Mouse (Mus musculus) granulocyte monocyte progenitor cell, adult 5-6 weeks (primary cell): Measurements from ENCODE around the gene Adprhl1. TPM values are rescaled to one million over a fixed set of nuclear protein-coding genes. Genes with fewer than 3 reads are reported as not detected.

ENCODE experiments used
- total RNA-seq, 2 experiments: library from RNA; stranded (forward) in 1 of 2; stranded (reverse) in 1 of 2; fragments of 200-712, 200-1000 nt in 1 of 2; fragments of >200 nt in 1 of 2; fragmentation: Nextera tagmentation in 1 of 2; gene quantifications; 2 replicates each; pipeline ENCODE4 v1.2.3; 2014 to 2017

The Adprhl1 gene
- total RNA-seq, 2 experiments from 2014 or later, result not detected

Other genes starting within 250 kb of the Adprhl1 start
- gene F7, start 228.1 kb downstream of the Adprhl1 start, total RNA-seq (2014; fragmentation: Nextera tagmentation), result 1.3 TPM in 1 of 2 replicates, not detected in the other
- 0.46 and 1.0 TPM in 2 replicates for gene F7, start 228.1 kb downstream of the Adprhl1 start, total RNA-seq (2017)
- 27.7 and 33.4 TPM in 2 replicates for gene F10, start 216.9 kb downstream of the Adprhl1 start, total RNA-seq (2014; fragmentation: Nextera tagmentation)
- 21.3 and 23.1 TPM in 2 replicates for gene F10, start 216.9 kb downstream of the Adprhl1 start, total RNA-seq (2017)
- not detected in 2 replicates for gene Proz, start 193.2 kb downstream of the Adprhl1 start, total RNA-seq (2014; fragmentation: Nextera tagmentation)
- gene Proz, start 193.2 kb downstream of the Adprhl1 start, total RNA-seq (2017), result 0.09 and 0.21 TPM in 2 replicates
- 26.4 and 28.0 TPM in 2 replicates for gene Pcid2, start 148.7 kb downstream of the Adprhl1 start, total RNA-seq (2014; fragmentation: Nextera tagmentation)
- gene Pcid2, start 148.7 kb downstream of the Adprhl1 start, total RNA-seq (2017), result 17.1 and 20.2 TPM in 2 replicates
- gene Cul4a, start 148.5 kb downstream of the Adprhl1 start, total RNA-seq (2014; fragmentation: Nextera tagmentation), result 69.2 and 91.5 TPM in 2 replicates
- 76.6 and 97.6 TPM in 2 replicates for gene Cul4a, start 148.5 kb downstream of the Adprhl1 start, total RNA-seq (2017)
- gene Lamp1, start 95.0 kb downstream of the Adprhl1 start, total RNA-seq (2014; fragmentation: Nextera tagmentation), result 251 and 283 TPM in 2 replicates
- gene Lamp1, start 95.0 kb downstream of the Adprhl1 start, total RNA-seq (2017), result 269 and 301 TPM in 2 replicates
- not detected in 2 replicates for gene Grtp1, start 53.5 kb downstream of the Adprhl1 start, total RNA-seq (2014; fragmentation: Nextera tagmentation)
- 0.56 TPM in 1 of 2 replicates, not detected in the other for gene Grtp1, start 53.5 kb downstream of the Adprhl1 start, total RNA-seq (2017)
- gene Dcun1d2, start 34.0 kb upstream of the Adprhl1 start, total RNA-seq (2014; fragmentation: Nextera tagmentation), result 11.5 and 12.4 TPM in 2 replicates
- gene Dcun1d2, start 34.0 kb upstream of the Adprhl1 start, total RNA-seq (2017), result 17.3 and 20.9 TPM in 2 replicates
- 6.0 and 12.3 TPM in 2 replicates for gene Tmco3, start 34.0 kb upstream of the Adprhl1 start, total RNA-seq (2014; fragmentation: Nextera tagmentation)
- gene Tmco3, start 34.0 kb upstream of the Adprhl1 start, total RNA-seq (2017), result 6.9 and 15.3 TPM in 2 replicates
- gene Tfdp1, start 84.6 kb upstream of the Adprhl1 start, total RNA-seq (2014; fragmentation: Nextera tagmentation), result 277 and 291 TPM in 2 replicates
- gene Tfdp1, start 84.6 kb upstream of the Adprhl1 start, total RNA-seq (2017), result 200 and 242 TPM in 2 replicates
- not detected in 2 replicates for gene Atp4b, start 142.7 kb upstream of the Adprhl1 start, total RNA-seq (2014; fragmentation: Nextera tagmentation)
- gene Atp4b, start 142.7 kb upstream of the Adprhl1 start, total RNA-seq (2017), result not detected in 2 replicates
- not detected in 2 replicates for gene Grk1, start 150.9 kb upstream of the Adprhl1 start, total RNA-seq (2014; fragmentation: Nextera tagmentation)
- 0.04 TPM in 1 of 2 replicates, not detected in the other for gene Grk1, start 150.9 kb upstream of the Adprhl1 start, total RNA-seq (2017)
- gene Tmem255b, start 181.0 kb upstream of the Adprhl1 start, total RNA-seq (2014; fragmentation: Nextera tagmentation), result not detected in 2 replicates
- not detected in 2 replicates for gene Tmem255b, start 181.0 kb upstream of the Adprhl1 start, total RNA-seq (2017)
- gene Gas6, start 240.3 kb upstream of the Adprhl1 start, total RNA-seq (2014; fragmentation: Nextera tagmentation), result not detected in 2 replicates
- 0.10 TPM in 1 of 2 replicates, not detected in the other for gene Gas6, start 240.3 kb upstream of the Adprhl1 start, total RNA-seq (2017)